Mouse (Mus musculus): ENCODE results near the gene Akr1b8.
"Not testable (repeated sequence)": the region's sequence is repeated elsewhere in the genome, so short reads cannot be mapped to it uniquely, and the experiment has no call there.

The Akr1b8 gene

DNA sequence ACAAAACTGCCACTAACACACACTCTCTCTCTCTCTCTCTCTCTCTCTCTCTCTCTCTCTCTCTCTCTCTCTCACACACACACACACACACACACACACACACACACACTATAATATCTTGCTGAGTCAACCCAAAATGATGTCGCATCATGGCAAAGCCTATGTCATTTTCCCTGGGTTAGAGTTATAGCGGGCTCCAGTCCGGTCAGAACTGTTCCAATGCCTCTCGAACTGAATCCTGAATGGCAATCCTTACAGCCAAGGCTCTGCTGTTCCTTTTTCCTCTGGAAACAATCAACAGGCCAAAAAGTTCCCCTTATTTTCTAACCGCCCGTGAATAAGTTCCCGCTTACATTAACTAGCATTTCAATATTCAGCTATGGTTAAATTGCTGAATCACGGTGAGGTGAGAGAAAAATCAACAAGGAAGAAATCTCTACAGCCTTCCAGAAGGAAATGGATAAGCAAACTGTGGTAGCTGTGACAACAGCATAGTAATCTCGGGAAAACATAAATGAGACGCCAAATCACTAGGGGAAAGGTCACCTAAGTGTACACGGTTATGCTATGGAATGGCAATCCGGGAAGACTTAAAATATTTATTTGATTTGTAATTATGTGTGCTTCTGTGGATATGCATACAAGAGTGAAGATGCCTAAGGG, 3.8 kb upstream of the Akr1b8 start:
- DNase-seq (ENCODE audit: low spot score), result no peak

DNA sequence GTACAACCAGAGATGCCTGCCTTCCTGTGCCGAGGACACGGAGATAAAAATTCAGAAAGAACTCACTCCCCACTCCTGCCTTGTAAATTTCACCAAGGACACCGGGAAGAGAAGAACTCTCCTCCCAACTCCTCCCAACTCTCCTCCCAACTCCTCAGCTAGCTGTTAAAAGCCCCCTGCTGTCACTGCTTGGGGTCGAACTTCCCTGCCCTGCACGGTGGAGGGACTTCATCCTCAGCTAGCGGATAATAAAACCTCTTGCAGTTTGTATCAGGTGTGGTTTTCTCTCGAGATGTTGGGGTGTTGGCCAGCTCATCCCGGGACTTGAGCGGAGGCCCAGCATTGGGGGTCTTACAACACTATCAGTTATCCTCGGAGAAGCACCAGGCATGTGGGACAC, 2.4 kb upstream of the Akr1b8 start:
- DNase-seq (ENCODE audit: low spot score), result not testable (repeated sequence)

- DNase-seq (ENCODE audit: low spot score), result no peak
Observed at GRCm38 (mm10) chr6:34352401-34352800, 1.5 kb upstream of the Akr1b8 start.

GRCm38 (mm10) chr6:34354354-34355348, 732 bp downstream of the Akr1b8 start:
- DNase-seq (ENCODE audit: low spot score), result peak; percentile 22

GRCm38 (mm10) chr6:34355349-34355747, 1.4 kb downstream of the Akr1b8 start:
- DNase-seq (ENCODE audit: low spot score), result peak; percentile 54

DNA sequence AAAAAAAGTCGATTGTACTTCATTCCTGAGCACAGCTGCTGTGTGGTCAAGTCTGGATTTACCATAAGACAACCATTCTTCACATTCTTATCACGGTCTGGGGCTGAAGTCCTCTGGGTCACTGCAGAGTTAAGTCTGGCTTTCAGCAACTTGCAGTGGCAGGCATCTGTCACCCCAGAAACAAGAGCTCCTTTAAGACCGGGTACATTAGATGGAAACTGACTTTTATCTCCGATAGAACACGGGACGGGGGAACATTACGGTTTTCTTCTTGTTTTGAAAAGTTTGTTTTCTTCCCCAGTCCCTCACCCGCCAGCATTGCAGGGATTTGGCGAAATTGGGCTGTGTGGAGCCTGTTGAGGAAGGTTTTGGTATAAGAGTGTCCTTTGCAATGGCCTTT, 1.9 kb downstream of the Akr1b8 start:
- DNase-seq (ENCODE audit: low spot score), result peak; percentile 19

GRCm38 (mm10) chr6:34364217-34365136, 10.6 kb downstream of the Akr1b8 start:
- DNase-seq (ENCODE audit: low spot score), result no peak

GRCm38 (mm10) chr6:34367998-34368397, 14.1 kb downstream of the Akr1b8 start:
- peak; percentile 7 for DNase-seq (ENCODE audit: low spot score)

GRCm38 (mm10) chr6:34370081-34370480, 16.2 kb downstream of the Akr1b8 start:
- DNase-seq (ENCODE audit: low spot score), result no peak

GRCm38 (mm10) chr6:34371700-34372351, 17.9 kb downstream of the Akr1b8 start:
- DNase-seq (ENCODE audit: low spot score), result peak; percentile 42

DNA sequence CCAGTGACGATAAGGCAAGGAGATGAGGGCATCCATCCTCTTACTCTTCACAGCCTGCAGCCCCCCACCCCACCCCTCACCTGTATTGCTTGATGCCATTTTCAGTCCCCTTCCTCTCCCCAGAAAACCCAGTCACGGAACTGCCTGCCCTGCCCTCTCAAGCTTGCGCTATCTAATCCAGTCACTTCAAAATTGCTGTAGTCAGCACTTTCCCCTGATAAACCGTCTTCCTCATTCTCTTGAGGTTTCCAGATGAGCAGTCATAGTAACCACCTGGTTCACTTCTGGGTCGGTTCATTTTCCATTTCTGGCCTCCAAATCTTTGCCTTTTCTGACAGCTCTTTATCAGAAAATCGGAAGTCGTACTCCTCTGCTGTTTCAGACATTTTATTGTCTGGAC, 19.9 kb downstream of the Akr1b8 start:
- DNase-seq (ENCODE audit: low spot score), result no peak

GRCm38 (mm10) chr6:34375888-34376287, 22.0 kb downstream of the Akr1b8 start:
- not testable (repeated sequence) for DNase-seq (ENCODE audit: low spot score)

DNA sequence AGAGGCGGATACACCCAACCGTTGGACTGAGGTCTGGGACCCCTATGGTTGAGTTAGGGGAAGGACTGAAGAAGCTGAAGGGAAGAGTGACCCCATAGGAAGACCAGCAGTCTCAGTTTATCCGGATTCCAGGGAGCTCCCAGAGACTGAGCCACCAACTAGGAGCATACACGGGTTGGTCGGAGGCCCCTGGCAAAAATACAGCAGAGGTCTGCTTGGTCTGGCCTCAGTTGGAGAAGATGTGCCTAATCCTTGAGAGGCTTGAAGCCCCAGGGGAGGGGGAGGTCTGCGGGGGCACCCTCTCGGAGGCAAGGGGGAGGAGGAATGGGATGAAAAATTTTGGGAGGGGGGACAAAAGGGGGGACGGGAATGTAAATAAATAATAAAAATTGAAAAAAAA, 29.5 kb downstream of the Akr1b8 start:
- DNase-seq (ENCODE audit: low spot score), result no peak

- DNase-seq (ENCODE audit: low spot score), result peak; percentile 47
Observed at GRCm38 (mm10) chr6:34384110-34384661, 30.3 kb downstream of the Akr1b8 start, which contains the start of gene Akr1b10. TSS of gene Akr1b10 (plus strand) at chr6:34384218.

DNA sequence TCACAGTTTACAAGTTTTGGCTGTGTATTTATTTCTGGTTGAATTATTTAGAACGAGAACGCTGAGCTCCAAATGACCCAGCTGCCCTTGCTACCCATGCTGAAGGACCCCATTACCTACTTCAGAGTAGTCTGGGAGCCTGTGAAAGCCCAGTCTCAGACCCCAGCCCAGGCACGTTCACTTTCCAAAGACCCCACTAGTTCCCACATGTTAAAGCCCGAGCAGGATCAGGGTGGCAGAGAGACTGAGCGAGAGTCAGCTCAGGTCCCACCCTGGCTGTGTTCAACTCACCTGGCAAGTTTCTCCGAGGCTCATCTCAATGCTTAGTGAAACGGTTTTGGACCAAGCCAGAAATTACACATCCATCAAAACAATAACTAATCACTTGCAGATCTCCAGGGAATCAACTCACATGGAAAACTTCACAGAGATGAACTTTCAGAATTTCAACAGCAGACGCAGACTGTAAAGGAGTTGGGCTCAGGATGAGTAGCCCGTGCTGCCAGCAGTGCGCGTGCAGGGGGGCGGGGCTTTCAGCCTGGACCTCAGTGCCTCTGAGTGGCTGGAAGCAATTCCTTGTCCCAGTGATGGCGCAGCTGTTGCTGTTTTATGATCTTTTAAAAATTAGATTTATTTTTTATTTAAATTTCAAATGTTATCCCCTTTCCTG, 30.9 kb downstream of the Akr1b8 start:
- DNase-seq (ENCODE audit: low spot score), result peak; percentile 19

GRCm38 (mm10) chr6:34388420-34389156, 34.7 kb downstream of the Akr1b8 start:
- DNase-seq (ENCODE audit: low spot score), result no peak

DNA sequence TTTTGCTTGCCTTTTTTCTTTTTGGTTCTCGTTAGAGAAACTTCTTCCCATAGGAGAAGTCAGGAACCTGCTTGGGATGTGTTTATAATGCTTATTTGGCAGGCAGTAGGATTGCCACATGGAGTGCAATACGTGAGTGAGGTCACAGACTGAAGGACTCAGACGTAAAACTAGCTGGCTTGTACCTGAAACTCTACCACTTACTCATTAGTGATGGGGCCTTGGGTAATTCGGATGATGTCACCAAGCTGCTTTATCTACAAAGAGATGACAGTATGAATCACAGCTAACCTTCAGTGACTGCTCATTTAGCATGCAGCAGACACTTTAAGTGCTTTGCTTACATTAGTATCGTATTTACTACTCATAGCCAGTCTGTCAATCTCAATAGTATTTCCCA, 42.0 kb downstream of the Akr1b8 start:
- no peak for DNase-seq (ENCODE audit: low spot score)

GRCm38 (mm10) chr6:34398431-34398830, 44.5 kb downstream of the Akr1b8 start:
- DNase-seq (ENCODE audit: low spot score), result no peak

DNA sequence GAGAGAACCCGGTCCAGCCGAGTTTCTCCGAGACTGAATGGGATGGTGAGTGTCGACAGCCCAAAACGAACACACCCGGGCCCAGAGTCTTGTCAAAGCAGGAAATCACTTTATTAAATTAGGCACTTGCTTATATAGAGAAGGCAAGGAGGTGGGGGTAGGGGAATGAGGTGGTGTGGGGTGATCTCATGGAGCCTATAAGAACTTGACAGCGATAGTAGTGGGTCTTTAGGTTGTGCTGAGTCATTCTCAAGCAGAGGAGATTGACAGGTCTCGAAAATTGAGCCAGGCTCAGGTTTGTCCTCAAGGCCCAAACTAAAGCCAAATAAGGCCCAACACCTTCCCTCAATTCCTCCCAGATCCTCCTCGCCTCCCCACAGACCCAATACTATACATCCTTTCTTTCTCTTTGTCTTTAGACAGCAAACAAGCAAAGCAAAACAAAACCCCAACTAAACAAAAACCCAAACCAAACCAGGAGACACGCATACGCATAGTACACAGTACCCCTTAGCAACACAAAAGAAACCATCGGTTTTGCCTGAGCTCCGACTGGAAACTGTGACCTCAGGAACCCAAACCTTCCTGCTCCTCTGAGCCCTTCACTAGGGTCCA, 45.8 kb downstream of the Akr1b8 start:
- no peak for DNase-seq (ENCODE audit: low spot score)
